Mouse (Mus musculus): ENCODE results near the gene Eipr1. TPM values are rescaled to one million over a fixed set of nuclear protein-coding genes. Genes with fewer than 3 reads are reported as not detected.

The Eipr1 gene
- polyA plus RNA-seq, 1 experiment: 4.5 TPM

DNA sequence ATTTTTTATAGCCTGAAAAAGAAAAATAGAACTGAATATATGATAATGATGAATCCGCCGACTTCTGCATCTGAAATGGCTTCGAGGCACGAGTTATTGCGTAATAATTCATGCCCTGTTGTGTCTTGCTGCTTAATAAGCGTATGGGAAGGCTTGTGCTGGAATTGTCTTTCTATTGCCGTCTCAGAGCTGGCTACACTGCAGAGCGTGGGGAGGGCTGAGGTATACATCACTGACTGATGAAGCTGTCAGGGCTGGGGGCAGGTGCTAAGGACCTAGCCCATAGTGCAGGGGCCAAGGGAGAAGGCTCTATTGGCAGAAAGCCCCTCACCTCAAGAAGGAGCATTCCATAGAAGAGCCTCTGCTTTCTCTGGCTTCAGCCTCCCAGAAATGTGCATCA lies 123.9 kb downstream of the Eipr1 start:
- H3K36me3 ChIP-seq (ENCODE audit: control insufficient read depth): peaks cover 3% of the 10 kb centered on the region
- H3K4me1 ChIP-seq (ENCODE audit: control insufficient read depth): no peaks in the 10 kb centered on the region

DNA sequence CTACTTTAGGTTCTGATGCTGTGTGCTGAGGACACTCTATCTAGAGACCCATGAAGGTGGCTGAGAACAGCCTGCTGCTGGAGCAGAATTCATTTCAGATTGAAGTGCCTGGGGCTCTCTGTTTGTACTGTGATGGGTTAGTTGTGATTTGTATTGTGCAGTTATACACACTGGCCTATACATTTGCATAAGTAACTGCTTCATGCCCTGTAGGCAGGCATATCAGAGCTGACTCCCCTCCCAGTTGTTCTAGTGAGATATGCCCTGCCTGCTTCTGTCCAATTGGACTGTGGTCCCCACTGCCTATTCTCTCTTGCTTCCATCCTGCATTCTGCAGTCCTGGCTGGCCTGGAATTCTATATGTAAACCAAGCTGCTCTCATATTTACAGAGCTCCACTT lies 128.9 kb downstream of the Eipr1 start:
- Histone ChIP-seq H3K4me3 (replicated peaks) (no peak overlapping the region), H3K9me3 (ENCODE audit: control insufficient read depth, low read length) (no peaks in the 10 kb centered on the region), H3K4me1 (ENCODE audit: control insufficient read depth) (no peaks in the 10 kb centered on the region), H3K27me3 (ENCODE audit: control insufficient read depth) (no peaks in the 10 kb centered on the region), H3K36me3 (ENCODE audit: control insufficient read depth) (no peaks in the 10 kb centered on the region)
- no peak for TF ChIP-seq TAL1 (IDR thresholded peaks at IDR 0.05; ENCODE audit: low read length)
- TF ChIP-seq GATA1 (IDR thresholded peaks at IDR 0.05; ENCODE audit: low read length): no peak

More for the DNA sequence above, 123.9 kb downstream of the Eipr1 start:
- Histone ChIP-seq H3K4me3 (replicated peaks) (no peak overlapping the region), H3K9me3 (ENCODE audit: control insufficient read depth, low read length) (no peaks in the 10 kb centered on the region), H3K27me3 (ENCODE audit: control insufficient read depth) (no peaks in the 10 kb centered on the region)
- no peak for TF ChIP-seq TAL1 (IDR thresholded peaks at IDR 0.05; ENCODE audit: low read length)
- no peak for TF ChIP-seq GATA1 (IDR thresholded peaks at IDR 0.05; ENCODE audit: low read length)

- no peaks in the 10 kb centered on the region for H3K9me3 ChIP-seq (ENCODE audit: control insufficient read depth, low read length)
- no peak for TF ChIP-seq TAL1 (IDR thresholded peaks at IDR 0.05; ENCODE audit: low read length)
- no peak for TF ChIP-seq GATA1 (IDR thresholded peaks at IDR 0.05; ENCODE audit: low read length)
- H3K27me3 ChIP-seq (ENCODE audit: control insufficient read depth): no peaks in the 10 kb centered on the region
Observed at GRCm38 (mm10) chr12:28887712-28888111, 136.1 kb downstream of the Eipr1 start.

GRCm38 (mm10) chr12:28889068-28889674 lies 137.6 kb downstream of the Eipr1 start:
- no peaks in the 10 kb centered on the region for H3K9me3 ChIP-seq (ENCODE audit: control insufficient read depth, low read length)
- no peaks in the 10 kb centered on the region for H3K27me3 ChIP-seq (ENCODE audit: control insufficient read depth)
- no peak overlapping the region for H3K4me3 ChIP-seq (replicated peaks)
- no peaks in the 10 kb centered on the region for H3K36me3 ChIP-seq (ENCODE audit: control insufficient read depth)
- TF ChIP-seq TAL1 (IDR thresholded peaks at IDR 0.05; ENCODE audit: low read length): no peak
- no peak for TF ChIP-seq GATA1 (IDR thresholded peaks at IDR 0.05; ENCODE audit: low read length)
- no peaks in the 10 kb centered on the region for H3K4me1 ChIP-seq (ENCODE audit: control insufficient read depth)

More at GRCm38 (mm10) chr12:28887712-28888111, 136.1 kb downstream of the Eipr1 start:
- Histone ChIP-seq H3K4me1 (ENCODE audit: control insufficient read depth) (no peaks in the 10 kb centered on the region), H3K36me3 (ENCODE audit: control insufficient read depth) (no peaks in the 10 kb centered on the region), H3K4me3 (replicated peaks) (no peak overlapping the region)

DNA sequence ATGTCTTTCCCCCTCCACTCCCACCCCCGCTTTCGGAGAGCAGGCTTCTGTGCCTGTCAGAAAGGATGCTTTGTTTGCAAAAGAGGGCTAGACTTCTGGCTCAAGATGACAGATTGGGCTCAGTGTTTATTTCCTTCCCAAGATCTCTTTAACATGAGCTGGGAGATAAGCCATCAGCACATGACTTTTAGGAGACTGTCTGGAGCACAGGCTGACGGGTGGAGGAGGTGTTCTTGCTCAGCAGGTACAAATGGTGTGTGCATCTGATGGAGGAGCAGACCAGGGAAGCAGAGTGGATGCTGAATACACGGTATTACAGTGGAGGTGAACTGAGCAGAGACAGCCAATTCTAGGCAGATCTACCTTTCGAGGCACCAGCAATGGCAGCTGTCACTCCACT lies 139.9 kb downstream of the Eipr1 start:
- TF ChIP-seq TAL1 (IDR thresholded peaks at IDR 0.05; ENCODE audit: low read length) (no peak), GATA1 (IDR thresholded peaks at IDR 0.05; ENCODE audit: low read length) (no peak)
- Histone ChIP-seq H3K27me3 (ENCODE audit: control insufficient read depth) (no peaks in the 10 kb centered on the region), H3K9me3 (ENCODE audit: control insufficient read depth, low read length) (no peaks in the 10 kb centered on the region), H3K4me1 (ENCODE audit: control insufficient read depth) (no peaks in the 10 kb centered on the region), H3K4me3 (replicated peaks) (no peak overlapping the region), H3K36me3 (ENCODE audit: control insufficient read depth) (no peaks in the 10 kb centered on the region)

- no peak overlapping the region for H3K4me3 ChIP-seq (replicated peaks)
- H3K27me3 ChIP-seq (ENCODE audit: control insufficient read depth): no peaks in the 10 kb centered on the region
- TF ChIP-seq TAL1 (IDR thresholded peaks at IDR 0.05; ENCODE audit: low read length) (no peak), GATA1 (IDR thresholded peaks at IDR 0.05; ENCODE audit: low read length) (no peak)
- H3K4me1 ChIP-seq (ENCODE audit: control insufficient read depth): no peaks in the 10 kb centered on the region
- no peaks in the 10 kb centered on the region for H3K36me3 ChIP-seq (ENCODE audit: control insufficient read depth)
- no peaks in the 10 kb centered on the region for H3K9me3 ChIP-seq (ENCODE audit: control insufficient read depth, low read length)
Observed at GRCm38 (mm10) chr12:28896577-28896976, 145.0 kb downstream of the Eipr1 start.

- Histone ChIP-seq H3K9me3 (ENCODE audit: control insufficient read depth, low read length) (no peaks in the 10 kb centered on the region), H3K27me3 (ENCODE audit: control insufficient read depth) (no peaks in the 10 kb centered on the region), H3K4me1 (ENCODE audit: control insufficient read depth) (no peaks in the 10 kb centered on the region), H3K4me3 (replicated peaks) (no peak overlapping the region), H3K36me3 (ENCODE audit: control insufficient read depth) (no peaks in the 10 kb centered on the region)
- TF ChIP-seq GATA1 (IDR thresholded peaks at IDR 0.05; ENCODE audit: low read length) (no peak), TAL1 (IDR thresholded peaks at IDR 0.05; ENCODE audit: low read length) (no peak)
Observed at GRCm38 (mm10) chr12:28898307-28898706, 146.7 kb downstream of the Eipr1 start.

GRCm38 (mm10) chr12:28899696-28900095 lies 148.1 kb downstream of the Eipr1 start:
- no peaks in the 10 kb centered on the region for H3K9me3 ChIP-seq (ENCODE audit: control insufficient read depth, low read length)
- no peaks in the 10 kb centered on the region for H3K4me1 ChIP-seq (ENCODE audit: control insufficient read depth)
- no peak overlapping the region for H3K4me3 ChIP-seq (replicated peaks)
- no peaks in the 10 kb centered on the region for H3K36me3 ChIP-seq (ENCODE audit: control insufficient read depth)
- no peaks in the 10 kb centered on the region for H3K27me3 ChIP-seq (ENCODE audit: control insufficient read depth)
- no peak for TF ChIP-seq TAL1 (IDR thresholded peaks at IDR 0.05; ENCODE audit: low read length)
- TF ChIP-seq GATA1 (IDR thresholded peaks at IDR 0.05; ENCODE audit: low read length): no peak

DNA sequence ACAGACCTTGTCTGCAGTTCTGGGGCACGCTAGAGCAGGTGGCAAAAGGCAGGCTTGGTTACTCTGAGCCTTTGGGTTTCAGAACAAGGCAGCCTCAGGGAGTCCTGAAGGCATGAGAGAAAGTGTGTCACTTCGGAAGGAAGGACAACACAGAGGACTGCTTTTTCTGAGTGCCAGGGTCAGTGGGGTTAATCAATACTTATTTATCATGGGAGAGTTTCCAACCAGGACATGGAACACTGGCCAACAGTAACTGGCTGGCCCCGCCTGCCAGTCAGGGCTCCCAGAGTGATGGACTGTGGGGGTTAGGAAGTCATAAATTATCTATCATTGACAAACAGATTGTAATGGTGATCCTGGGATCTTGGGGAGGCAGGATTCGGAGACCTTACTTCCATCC lies 148.7 kb downstream of the Eipr1 start:
- H3K9me3 ChIP-seq (ENCODE audit: control insufficient read depth, low read length): no peaks in the 10 kb centered on the region
- no peak overlapping the region for H3K4me3 ChIP-seq (replicated peaks)
- H3K4me1 ChIP-seq (ENCODE audit: control insufficient read depth): no peaks in the 10 kb centered on the region
- TF ChIP-seq TAL1 (IDR thresholded peaks at IDR 0.05; ENCODE audit: low read length) (no peak), GATA1 (IDR thresholded peaks at IDR 0.05; ENCODE audit: low read length) (no peak)
- H3K36me3 ChIP-seq (ENCODE audit: control insufficient read depth): no peaks in the 10 kb centered on the region
- H3K27me3 ChIP-seq (ENCODE audit: control insufficient read depth): no peaks in the 10 kb centered on the region

GRCm38 (mm10) chr12:28902132-28902531 lies 150.5 kb downstream of the Eipr1 start:
- Histone ChIP-seq H3K4me1 (ENCODE audit: control insufficient read depth) (no peaks in the 10 kb centered on the region), H3K9me3 (ENCODE audit: control insufficient read depth, low read length) (no peaks in the 10 kb centered on the region), H3K36me3 (ENCODE audit: control insufficient read depth) (no peaks in the 10 kb centered on the region), H3K27me3 (ENCODE audit: control insufficient read depth) (no peaks in the 10 kb centered on the region), H3K4me3 (replicated peaks) (no peak overlapping the region)
- TF ChIP-seq GATA1 (IDR thresholded peaks at IDR 0.05; ENCODE audit: low read length) (no peak), TAL1 (IDR thresholded peaks at IDR 0.05; ENCODE audit: low read length) (no peak)
